Mouse (Mus musculus): ENCODE data around the gene Brf1.

Brf1 gene

GRCm38 (mm10) chr12:113000294-113001132, at the start of gene Brf1:
Brf1 (minus strand) TSS chr12:113000704.
- DNase-seq: peak; percentile 98

- peak; percentile 75 for DNase-seq
Measured at GRCm38 (mm10) chr12:113049836-113050235, 49.3 kb upstream of the Brf1 start.

- DNase-seq: no peak
Measured at GRCm38 (mm10) chr12:113048103-113048502, 47.6 kb upstream of the Brf1 start.

GRCm38 (mm10) chr12:113046861-113047260, 46.4 kb upstream of the Brf1 start:
- peak; percentile 64 for DNase-seq

GRCm38 (mm10) chr12:113044916-113045677, 44.6 kb upstream of the Brf1 start:
- DNase-seq: peak; percentile 45

GRCm38 (mm10) chr12:113042543-113042942, 42.0 kb upstream of the Brf1 start:
- no peak for DNase-seq

- no peak for DNase-seq
Measured at GRCm38 (mm10) chr12:113041481-113042439, 41.3 kb upstream of the Brf1 start.

GRCm38 (mm10) chr12:113038414-113038813, 37.9 kb upstream of the Brf1 start:
- no peak for DNase-seq

GRCm38 (mm10) chr12:113036996-113037395, 36.5 kb upstream of the Brf1 start:
- no peak for DNase-seq

- DNase-seq: no peak
Measured at GRCm38 (mm10) chr12:113035093-113035492, 34.6 kb upstream of the Brf1 start.

- no peak for DNase-seq
Measured at GRCm38 (mm10) chr12:113032296-113033250, 32.1 kb upstream of the Brf1 start.

GRCm38 (mm10) chr12:113031441-113031840, 30.9 kb upstream of the Brf1 start:
- no peak for DNase-seq

- no peak for DNase-seq
Measured at GRCm38 (mm10) chr12:113030993-113031392, 30.5 kb upstream of the Brf1 start.

- DNase-seq: no peak
Measured at GRCm38 (mm10) chr12:113030046-113030445, 29.5 kb upstream of the Brf1 start.

GRCm38 (mm10) chr12:113028898-113029297, 28.4 kb upstream of the Brf1 start:
- DNase-seq: no peak

GRCm38 (mm10) chr12:113028067-113028466, 27.6 kb upstream of the Brf1 start:
- no peak for DNase-seq

GRCm38 (mm10) chr12:113027495-113027894, 27.0 kb upstream of the Brf1 start:
- DNase-seq: no peak

GRCm38 (mm10) chr12:113026557-113026956, 26.1 kb upstream of the Brf1 start:
- no peak for DNase-seq

- DNase-seq: no peak
Measured at GRCm38 (mm10) chr12:113023082-113023481, 22.6 kb upstream of the Brf1 start.

- no peak for DNase-seq
Measured at GRCm38 (mm10) chr12:113021488-113021887, 21.0 kb upstream of the Brf1 start.

- no peak for DNase-seq
Measured at GRCm38 (mm10) chr12:113018763-113019162, 18.3 kb upstream of the Brf1 start.
